ENCODE assay signal across 25 mouse cellular contexts in genomic region chr11:9051895-9052294, GRCm38 (mm10). TPM values are rescaled to one million over a fixed set of nuclear protein-coding genes. Genes with fewer than 3 reads are reported as not detected.
DNase-seq lines count a peak whose midpoint lies in the region; ATAC-seq and TF ChIP-seq lines count a peak whose summit lies in the region.
"Had no signal": no experiment of that assay in that cellular context is flagged by ENCODE, and none has a peak within 500 bp of the region (broad histone marks: within the 10 kb centered on the region; RNA-seq: fewer than 3 reads in every experiment).

No protein-coding gene starts in this region.

- no peak overlapping the region for H3K27ac ChIP-seq in testis, adult 2 months (ENCODE audit: control insufficient read depth, insufficient read depth, low read depth, low read length)
- H3K27ac ChIP-seq: forebrain, embryonic 12.5 days; forebrain, embryonic 15.5 days; hindbrain, embryonic 12.5 days; hindbrain, embryonic 15.5 days had no signal

- peaks cover 3% of the 10 kb centered on the region; the same call in 1 of the 2 replicates for H3K4me1 ChIP-seq in testis, adult 2 months (ENCODE audit: control insufficient read depth, insufficient read depth, low read length)

- peak overlapping the region; percentile 56 for H3K4me3 ChIP-seq in testis, adult 2 months (ENCODE audit: control insufficient read depth, low read depth, low read length)
- H3K4me3 ChIP-seq: forebrain, embryonic 12.5 days; forebrain, embryonic 15.5 days; hindbrain, embryonic 12.5 days; hindbrain, embryonic 15.5 days had no signal

- TF ChIP-seq CTCF in testis, adult 2 months (IDR thresholded peaks at IDR 0.05; ENCODE audit: control insufficient read depth, insufficient read depth, insufficient replicate concordance, low read depth, low read length), result no peak

- H3K36me3 ChIP-seq in testis, adult 2 months (ENCODE audit: control insufficient read depth, insufficient read depth, low read length), result no peaks in the 10 kb centered on the region; the same call in 1 of the 2 replicates
- H3K36me3 ChIP-seq: forebrain, embryonic 12.5 days; forebrain, embryonic 15.5 days; hindbrain, embryonic 12.5 days; hindbrain, embryonic 15.5 days had no signal

- DNase-seq in testis, postnatal 10 days (ENCODE audit: low spot score), result no peak
- peak; percentile 78 for DNase-seq in fat pad, adult 2 months (ENCODE audit: extremely low read depth, low read depth, low spot score)
- no peak for DNase-seq in urinary bladder, adult 18-20 months (ENCODE audit: low spot score in 2 of 2)
- DNase-seq in kidney, postnatal 14 days, result no peak
- DNase-seq: adrenal gland, postnatal 10 days; adrenal gland, postnatal 36 days; B cell, adult 2 months; cerebellum, adult 18-20 months; cerebellum, adult 9-10 months; cerebellum, postnatal 14 days; gastrocnemius, postnatal 10 days had no signal

- H3K27me3 ChIP-seq in testis, adult 2 months (ENCODE audit: control insufficient read depth, insufficient read depth, low read length), result no peaks in the 10 kb centered on the region

- ATAC-seq in megakaryocyte, adult 5-6 weeks (ENCODE audit: poor library complexity, severe bottlenecking), result 0 out of 2 replicates have a peak, but pooled peaks have one; percentile 19
- ATAC-seq: forebrain, embryonic 15.5 days; intestine, postnatal 0 days had no signal

- TF ChIP-seq POLR2A in testis, adult 2 months (IDR thresholded peaks at IDR 0.05; ENCODE audit: control insufficient read depth, low read depth, low read length), result no peak

RNA-seq across cellular contexts. Expression of gene Sun3, which starts 3.1 kb away (rescaled TPM):
- 51.6 and 68.1 TPM in 2 replicates for polyA plus RNA-seq in testis, adult 2 months (2012; rRNA removed)
- not detected in 2 replicates for total RNA-seq in megakaryocyte, adult 5-6 weeks (2015)
- not detected in 2 replicates for total RNA-seq in megakaryocyte, adult 5-6 weeks (2017)
- total RNA-seq: adrenal gland, adult 18-20 months; adrenal gland, postnatal 10 days; adrenal gland, postnatal 36 days; CH12.LX; gastrocnemius, adult 18-20 months; gastrocnemius, postnatal 10 days; gastrocnemius, postnatal 4 days; hematopoietic stem cell, adult 5-6 weeks had no signal
- polyA plus RNA-seq: embryonic facial prominence, embryonic 14.5 days; forebrain, embryonic 15.5 days; heart, embryonic 11.5 days had no signal

RNA-seq across cellular contexts. Expression of gene Gm11992, which starts 3.5 kb away (rescaled TPM):
- polyA plus RNA-seq in testis, adult 2 months (2012; rRNA removed), result 53.6 and 58.1 TPM in 2 replicates
- 0.49 and 0.50 TPM in 2 replicates for total RNA-seq in megakaryocyte, adult 5-6 weeks (2015)
- 0.29 TPM in 1 of 2 replicates, not detected in the other for total RNA-seq in megakaryocyte, adult 5-6 weeks (2017)
- total RNA-seq: CH12.LX; gastrocnemius, adult 18-20 months; gastrocnemius, postnatal 10 days; gastrocnemius, postnatal 4 days had no signal

RNA-seq across cellular contexts. Expression of gene Hus1, which starts 40.9 kb away (rescaled TPM):
- 3.7 TPM in 2 replicates for polyA plus RNA-seq in testis, adult 2 months (2012; rRNA removed)
- total RNA-seq in megakaryocyte, adult 5-6 weeks (2015), result 8.7 and 14.4 TPM in 2 replicates
- 8.4 and 8.7 TPM in 2 replicates for total RNA-seq in megakaryocyte, adult 5-6 weeks (2017)
